Mouse (Mus musculus) embryonic facial prominence, embryonic 11.5 days (tissue): ENCODE measurements around the gene Polrmt. TPM values are rescaled to one million over a fixed set of nuclear protein-coding genes. Genes with fewer than 3 reads are reported as not detected.

ENCODE experiments used
- ATAC-seq: fragments of 200-750 bp; cut with Nextera tagmentation; replicated peaks from 2 replicates; pipeline ENCODE4 v1.8.0; 2017; ENCODE audit warnings: low read depth; ENCODE audit not compliant: insufficient number of reproducible peaks, low FRiP score, low TSS enrichment
- DNase-seq: peaks from one replicate; pipeline ENCODE4 v3.0.0-alpha.2; 2015; ENCODE audit warnings: low spot score
- H3K27ac ChIP-seq: fragments of 300-500 bp; sonication (generic); replicated peaks from 2 replicates; pipeline ENCODE4 v1.5.1; 2014; ENCODE audit warnings: mild to moderate bottlenecking, low read depth, low read length, control low read depth
- H3K27me3 ChIP-seq: fragments of 300-500 bp; sonication (generic); 2 replicates; pipeline ENCODE4 v1.6.1; 2014; ENCODE audit warnings: mild to moderate bottlenecking, low read length, moderate library complexity, mixed read lengths; ENCODE audit not compliant: control insufficient read depth, insufficient read depth
- H3K36me3 ChIP-seq: fragments of 300-500 bp; sonication (generic); replicated peaks from 2 replicates; pipeline ENCODE4 v1.6.1; 2014; ENCODE audit warnings: low read depth, mild to moderate bottlenecking, low read length, moderate library complexity, mixed read lengths; ENCODE audit not compliant: control insufficient read depth, insufficient read depth
- H3K4me1 ChIP-seq: fragments of 300-500 bp; sonication (generic); 2 replicates; pipeline ENCODE4 v1.6.1; 2014; ENCODE audit warnings: low read length, mixed read lengths; ENCODE audit not compliant: control insufficient read depth, insufficient read depth
- H3K4me2 ChIP-seq: fragments of 300-500 bp; sonication (generic); 2 replicates; pipeline ENCODE4 v1.6.1; 2014; ENCODE audit warnings: low read depth, mild to moderate bottlenecking, control low read depth, low read length, moderate library complexity
- H3K4me3 ChIP-seq: fragments of 300-500 bp; sonication (generic); 2 replicates; pipeline ENCODE4 v1.5.1; 2014; ENCODE audit warnings: low read depth, low read length, control low read depth
- H3K9ac ChIP-seq: fragments of 300-500 bp; sonication (generic); replicated peaks from 2 replicates; pipeline ENCODE4 v1.6.1; 2014; ENCODE audit warnings: mild to moderate bottlenecking, control low read depth, low read length
- H3K9me3 ChIP-seq: fragments of 300-500 bp; sonication (generic); replicated peaks from 2 replicates; pipeline ENCODE4 v1.6.1; 2016; ENCODE audit warnings: mild to moderate bottlenecking, low read length, inconsistent platforms, mixed read lengths; ENCODE audit not compliant: control insufficient read depth
- WGBS: fragments of 180-500 bp; shearing (Covaris S2); extraction: QIAGEN DNeasy Blood & Tissue Kit; methylation state at CpG from one replicate; pipeline ENCODE4 v1.1.7; 2014; 5-methylcytosine and 5-hydroxymethylcytosine counted together
- polyA plus RNA-seq: library from polyadenylated mRNA; unstranded; fragments of >200 nt; fragmentation: Nextera tagmentation; extraction: Ambion mirVana; gene quantifications from 2 replicates; pipeline ENCODE4 v1.2.1, GENCODE M21; 2014

The Polrmt gene
- polyA plus RNA-seq, 1 experiment from 2014 or later = 30.5 TPM

- Histone ChIP-seq H3K4me1 (peaks cover 4% of the 10 kb centered on the region), H3K4me2 (peak overlapping the region; percentile 42), H3K4me3 (peak overlapping the region; percentile 59), H3K36me3 (peaks cover 15% of the 10 kb centered on the region), H3K27ac (no peak overlapping the region), H3K9me3 (no peaks in the 10 kb centered on the region), H3K27me3 (no peaks in the 10 kb centered on the region), H3K9ac (no peak overlapping the region)
- no peak for DNase-seq
- 88% methylated on average over 3 of the region's 3 CpGs for WGBS
- no peak for ATAC-seq
These were observed 970 bp downstream of the Polrmt start for GRCm38 (mm10) chr10:79745411-79745810.

- Histone ChIP-seq H3K36me3 (peaks cover 30% of the 10 kb centered on the region), H3K4me1 (peaks cover 4% of the 10 kb centered on the region), H3K9me3 (peaks cover 4% of the 10 kb centered on the region), H3K4me3 (no peak overlapping the region), H3K4me2 (no peak overlapping the region), H3K27me3 (no peaks in the 10 kb centered on the region), H3K9ac (no peak overlapping the region), H3K27ac (no peak overlapping the region)
- ATAC-seq = no peak
- WGBS = 92% methylated on average over 15 of the region's 15 CpGs
- no peak for DNase-seq
These were observed 2.6 kb downstream of the Polrmt start for GRCm38 (mm10) chr10:79743650-79744365.

- ATAC-seq = no peak
- H3K27me3 ChIP-seq = no peaks in the 10 kb centered on the region
- peaks cover 9% of the 10 kb centered on the region for H3K9me3 ChIP-seq
- H3K9ac ChIP-seq = no peak overlapping the region
- H3K4me1 ChIP-seq = peaks cover 4% of the 10 kb centered on the region
- no peak overlapping the region for H3K27ac ChIP-seq
- H3K36me3 ChIP-seq = peaks cover 37% of the 10 kb centered on the region
- WGBS = 91% methylated on average over 11 of the region's 11 CpGs
- no peak for DNase-seq
- H3K4me3 ChIP-seq = no peak overlapping the region
- no peak overlapping the region for H3K4me2 ChIP-seq
These were observed 3.2 kb downstream of the Polrmt start for GRCm38 (mm10) chr10:79743161-79743560.

GRCm38 (mm10) chr10:79740863-79741262 is 5.5 kb downstream of the Polrmt start:
- Histone ChIP-seq H3K4me3 (no peak overlapping the region), H3K9me3 (peaks cover 9% of the 10 kb centered on the region), H3K27me3 (no peaks in the 10 kb centered on the region; the same call in 1 of the 2 replicates), H3K36me3 (peaks cover 55% of the 10 kb centered on the region), H3K4me1 (peaks cover 4% of the 10 kb centered on the region), H3K4me2 (no peak overlapping the region), H3K9ac (no peak overlapping the region), H3K27ac (no peak overlapping the region)
- WGBS = 69% methylated on average over 11 of the region's 11 CpGs
- DNase-seq (no peak), ATAC-seq (no peak)

- Histone ChIP-seq H3K36me3 (peaks cover 55% of the 10 kb centered on the region), H3K4me3 (no peak overlapping the region), H3K27ac (no peak overlapping the region), H3K27me3 (peaks cover 5% of the 10 kb centered on the region; the same call in 1 of the 2 replicates), H3K9ac (no peak overlapping the region), H3K4me2 (no peak overlapping the region), H3K4me1 (no peaks in the 10 kb centered on the region), H3K9me3 (peaks cover 9% of the 10 kb centered on the region)
- no peak for DNase-seq
- no peak for ATAC-seq
- 97% methylated on average over 28 of the region's 28 CpGs for WGBS
These were observed 7.1 kb downstream of the Polrmt start for GRCm38 (mm10) chr10:79739234-79739633.

GRCm38 (mm10) chr10:79738259-79738658 is 8.1 kb downstream of the Polrmt start:
- ATAC-seq (no peak), DNase-seq (no peak)
- Histone ChIP-seq H3K36me3 (peaks cover 55% of the 10 kb centered on the region), H3K27ac (no peak overlapping the region), H3K4me2 (no peak overlapping the region), H3K4me1 (no peaks in the 10 kb centered on the region), H3K9ac (no peak overlapping the region), H3K4me3 (no peak overlapping the region), H3K9me3 (peaks cover 9% of the 10 kb centered on the region), H3K27me3 (peaks cover 5% of the 10 kb centered on the region; the same call in 1 of the 2 replicates)
- WGBS = 88% methylated on average over 10 of the region's 10 CpGs

GRCm38 (mm10) chr10:79736706-79737105 is 9.7 kb downstream of the Polrmt start:
- Histone ChIP-seq H3K9me3 (peaks cover 9% of the 10 kb centered on the region), H3K4me1 (no peaks in the 10 kb centered on the region), H3K4me3 (no peak overlapping the region), H3K36me3 (peaks cover 50% of the 10 kb centered on the region), H3K9ac (no peak overlapping the region), H3K27me3 (peaks cover 5% of the 10 kb centered on the region; the same call in 1 of the 2 replicates), H3K27ac (no peak overlapping the region), H3K4me2 (no peak overlapping the region)
- no peak for DNase-seq
- ATAC-seq = no peak
- WGBS = 94% methylated on average over 14 of the region's 14 CpGs

GRCm38 (mm10) chr10:79735361-79735760 is 11.0 kb downstream of the Polrmt start:
- peak overlapping the region; percentile 13; the same call in 1 of the 2 replicates for H3K4me2 ChIP-seq
- 17% methylated on average over 26 of the region's 52 CpGs for WGBS
- DNase-seq = no peak
- ATAC-seq = no peak
- peaks cover 9% of the 10 kb centered on the region for H3K9me3 ChIP-seq
- H3K27ac ChIP-seq = no peak overlapping the region
- H3K9ac ChIP-seq = no peak overlapping the region
- peaks cover 5% of the 10 kb centered on the region; the same call in 1 of the 2 replicates for H3K27me3 ChIP-seq
- peaks cover 39% of the 10 kb centered on the region for H3K36me3 ChIP-seq
- no peaks in the 10 kb centered on the region for H3K4me1 ChIP-seq
- H3K4me3 ChIP-seq = no peak overlapping the region
